Mouse (Mus musculus): ENCODE measurements around the gene Fam131b. TPM values are rescaled to one million over a fixed set of nuclear protein-coding genes. Genes with fewer than 3 reads are reported as not detected.

Gene Fam131b
- total RNA-seq (2021) (under 1 TPM; 0.60 to 0.61 TPM), polyA plus RNA-seq (2012; rRNA removed) (0.82 and 0.88 TPM in 2 replicates)
- long read RNA-seq: 0 reads

- Histone ChIP-seq H3K9ac (ENCODE audit: low read depth, low read length) (peak within 1 kb of the TSS; percentile 68), H3K4me3 (peak within 1 kb of the TSS; percentile 50), H3K27ac (peak within 1 kb of the TSS; percentile 4; the same call in 1 of the 2 replicates), H3K79me2 (replicated peaks; ENCODE audit: control insufficient read depth, insufficient read depth, low read length) (no peaks in the 10 kb centered on the region), H3K4me1 (ENCODE audit: control insufficient read depth, insufficient read depth, low read length) (peaks cover 2% of the 10 kb centered on the region), H3K27me3 (ENCODE audit: control insufficient read depth, insufficient read depth, low read length) (peaks cover 10% of the 10 kb centered on the region), H3K36me3 (ENCODE audit: control insufficient read depth, insufficient read depth, low read length) (no peaks in the 10 kb centered on the region)
- WGBS: 1% methylated on average over 50 of the region's 68 CpGs
- intact Hi-C loops (cut with DNase I): loop anchor here (2.0 to 10.0 kb wide), 2 partner anchors 98 to 560 kb away; no protein-coding TSS in a partner anchor
- peak; percentile 59 to 63 for DNase-seq
- TF ChIP-seq EP300 (IDR thresholded peaks at IDR 0.05; ENCODE audit: insufficient read depth, low read depth, low read length) (no peak), POLR2A (IDR thresholded peaks at IDR 0.05; ENCODE audit: insufficient read depth, low read depth, low read length) (no peak), CTCF (IDR thresholded peaks at IDR 0.05) (no peak)
Observed at GRCm38 (mm10) chr6:42324482-42325267, at the start of gene Fam131b. Fam131b (minus strand) TSS chr6:42324643.

- no peak for DNase-seq
- H3K9ac ChIP-seq (ENCODE audit: low read depth, low read length): peak overlapping the region; percentile 16
- H3K4me3 ChIP-seq: no peak overlapping the region; the same call in 1 of the 2 replicates
- peaks cover 19% of the 10 kb centered on the region for H3K4me1 ChIP-seq (ENCODE audit: control insufficient read depth, insufficient read depth, low read length)
- peaks cover 6% of the 10 kb centered on the region for H3K36me3 ChIP-seq (ENCODE audit: control insufficient read depth, insufficient read depth, low read length)
- intact Hi-C loops (cut with DNase I): loop anchor here (1.0 kb wide), 1 partner anchor 25 kb away; the partner anchor contains the start of gene Zyx
- 45% methylated on average over 7 of the region's 7 CpGs for WGBS
- no peaks in the 10 kb centered on the region for H3K27me3 ChIP-seq (ENCODE audit: control insufficient read depth, insufficient read depth, low read length)
- no peak overlapping the region for H3K27ac ChIP-seq
- H3K79me2 ChIP-seq (replicated peaks; ENCODE audit: control insufficient read depth, insufficient read depth, low read length): no peaks in the 10 kb centered on the region
- TF ChIP-seq CTCF (IDR thresholded peaks at IDR 0.05): no peak
- no peak for TF ChIP-seq EP300 (IDR thresholded peaks at IDR 0.05; ENCODE audit: insufficient read depth, low read depth, low read length)
Observed at GRCm38 (mm10) chr6:42373669-42374430, 49.4 kb upstream of the Fam131b start.

GRCm38 (mm10) chr6:42372816-42373547, 48.5 kb upstream of the Fam131b start, which contains the start of gene Epha1:
Epha1 (minus strand) TSS chr6:42373268.
- H3K27ac ChIP-seq: peak within 1 kb of the TSS; percentile 8; the same call in 1 of the 2 replicates
- H3K27me3 ChIP-seq (ENCODE audit: control insufficient read depth, insufficient read depth, low read length): no peaks in the 10 kb centered on the region
- intact Hi-C loops (cut with DNase I): loop anchor here (1.0 kb wide), 1 partner anchor 24 kb away; the partner anchor contains the start of gene Zyx
- H3K4me3 ChIP-seq: peak within 1 kb of the TSS; percentile 47
- H3K9ac ChIP-seq (ENCODE audit: low read depth, low read length): peak within 1 kb of the TSS; percentile 70
- WGBS: 4% methylated on average over 36 of the region's 36 CpGs
- peaks cover 6% of the 10 kb centered on the region for H3K36me3 ChIP-seq (ENCODE audit: control insufficient read depth, insufficient read depth, low read length)
- DNase-seq: peak; percentile 56 to 71
- H3K79me2 ChIP-seq (replicated peaks; ENCODE audit: control insufficient read depth, insufficient read depth, low read length): no peaks in the 10 kb centered on the region
- TF ChIP-seq CTCF (IDR thresholded peaks at IDR 0.05): peak; percentile 80
- no peak for TF ChIP-seq EP300 (IDR thresholded peaks at IDR 0.05; ENCODE audit: insufficient read depth, low read depth, low read length)
- peaks cover 19% of the 10 kb centered on the region for H3K4me1 ChIP-seq (ENCODE audit: control insufficient read depth, insufficient read depth, low read length)

- 71% methylated on average over 9 of the region's 9 CpGs for WGBS
- TF ChIP-seq EP300 (IDR thresholded peaks at IDR 0.05; ENCODE audit: insufficient read depth, low read depth, low read length) (no peak), POLR2A (IDR thresholded peaks at IDR 0.05; ENCODE audit: insufficient read depth, low read depth, low read length) (no peak), CTCF (IDR thresholded peaks at IDR 0.05) (no peak)
- H3K27me3 ChIP-seq (ENCODE audit: control insufficient read depth, insufficient read depth, low read length): no peaks in the 10 kb centered on the region
- H3K4me3 ChIP-seq: no peak overlapping the region
- no peaks in the 10 kb centered on the region for H3K79me2 ChIP-seq (replicated peaks; ENCODE audit: control insufficient read depth, insufficient read depth, low read length)
- peaks cover 19% of the 10 kb centered on the region for H3K4me1 ChIP-seq (ENCODE audit: control insufficient read depth, insufficient read depth, low read length)
- intact Hi-C loops (cut with DNase I): no loop called here
- H3K27ac ChIP-seq: no peak overlapping the region
- DNase-seq: no peak
- peaks cover 6% of the 10 kb centered on the region for H3K36me3 ChIP-seq (ENCODE audit: control insufficient read depth, insufficient read depth, low read length)
- no peak overlapping the region for H3K9ac ChIP-seq (ENCODE audit: low read depth, low read length)
Observed at GRCm38 (mm10) chr6:42372421-42372815, 48.0 kb upstream of the Fam131b start.

GRCm38 (mm10) chr6:42372001-42372400, 47.6 kb upstream of the Fam131b start:
- Histone ChIP-seq H3K4me3 (no peak overlapping the region), H3K79me2 (replicated peaks; ENCODE audit: control insufficient read depth, insufficient read depth, low read length) (no peaks in the 10 kb centered on the region), H3K9ac (ENCODE audit: low read depth, low read length) (no peak overlapping the region), H3K36me3 (ENCODE audit: control insufficient read depth, insufficient read depth, low read length) (peaks cover 6% of the 10 kb centered on the region), H3K4me1 (ENCODE audit: control insufficient read depth, insufficient read depth, low read length) (peaks cover 19% of the 10 kb centered on the region), H3K27me3 (ENCODE audit: control insufficient read depth, insufficient read depth, low read length) (no peaks in the 10 kb centered on the region), H3K27ac (no peak overlapping the region)
- intact Hi-C loops (cut with DNase I): no loop called here
- TF ChIP-seq CTCF (IDR thresholded peaks at IDR 0.05) (no peak), EP300 (IDR thresholded peaks at IDR 0.05; ENCODE audit: insufficient read depth, low read depth, low read length) (no peak), POLR2A (IDR thresholded peaks at IDR 0.05; ENCODE audit: insufficient read depth, low read depth, low read length) (no peak)
- peak in 1 of 2 experiments; percentile 24 for DNase-seq
- 61% methylated on average over 3 of the region's 3 CpGs for WGBS
